Mouse (Mus musculus) CH12.LX (cell line): ENCODE results near the gene Catsper3. TPM values are rescaled to one million over a fixed set of nuclear protein-coding genes. Genes with fewer than 3 reads are reported as not detected.

Source experiments
- polyA plus RNA-seq: library from polyadenylated mRNA; unstranded; fragments of >175 nt; gene quantifications from 2 replicates; pipeline ENCODE4 v1.2.1, GENCODE M21; 2012; ENCODE audit warnings: low read depth; ENCODE audit not compliant: insufficient read length
- total RNA-seq, 2 experiments: library from RNA; depleted of rRNA; stranded (reverse); fragments of 300-350 nt in 1 of 2; fragments of >200 nt in 1 of 2; gene quantifications; 2 replicates each; pipeline ENCODE4 v1.2.3; 2012 to 2014

Catsper3 gene
- total and polyA plus RNA-seq, 3 experiments: not detected

Other genes starting within 250 kb of the Catsper3 start
- gene Ddx41, start 247.9 kb upstream of the Catsper3 start, total RNA-seq (2012; rRNA removed): 107 and 109 TPM in 2 replicates
- gene Ddx41, start 247.9 kb upstream of the Catsper3 start, total RNA-seq (2014; rRNA removed): 56.6 and 59.9 TPM in 2 replicates
- gene Ddx41, start 247.9 kb upstream of the Catsper3 start, polyA plus RNA-seq: 95.3 and 107 TPM in 2 replicates
- gene Fam193b, start 213.4 kb upstream of the Catsper3 start, total RNA-seq (2012; rRNA removed): 17.9 and 18.6 TPM in 2 replicates
- 9.2 and 9.4 TPM in 2 replicates for gene Fam193b, start 213.4 kb upstream of the Catsper3 start, total RNA-seq (2014; rRNA removed)
- 22.0 and 22.4 TPM in 2 replicates for gene Fam193b, start 213.4 kb upstream of the Catsper3 start, polyA plus RNA-seq
- 196 and 222 TPM in 2 replicates for gene Tmed9, start 210.8 kb upstream of the Catsper3 start, total RNA-seq (2012; rRNA removed)
- gene Tmed9, start 210.8 kb upstream of the Catsper3 start, total RNA-seq (2014; rRNA removed): 88.1 and 88.2 TPM in 2 replicates
- 194 and 197 TPM in 2 replicates for gene Tmed9, start 210.8 kb upstream of the Catsper3 start, polyA plus RNA-seq
- 10.3 and 11.7 TPM in 2 replicates for gene B4galt7, start 184.7 kb upstream of the Catsper3 start, total RNA-seq (2012; rRNA removed)
- gene B4galt7, start 184.7 kb upstream of the Catsper3 start, total RNA-seq (2014; rRNA removed): 11.0 TPM in 2 replicates
- gene B4galt7, start 184.7 kb upstream of the Catsper3 start, polyA plus RNA-seq: 8.5 and 8.7 TPM in 2 replicates
- 29.9 and 41.0 TPM in 2 replicates for gene Caml, start 161.6 kb upstream of the Catsper3 start, total RNA-seq (2012; rRNA removed)
- gene Caml, start 161.6 kb upstream of the Catsper3 start, total RNA-seq (2014; rRNA removed): 49.9 and 52.9 TPM in 2 replicates
- gene Caml, start 161.6 kb upstream of the Catsper3 start, polyA plus RNA-seq: 38.2 and 41.6 TPM in 2 replicates
- gene Ddx46, start 149.5 kb upstream of the Catsper3 start, total RNA-seq (2012; rRNA removed): 36.1 and 46.3 TPM in 2 replicates
- 35.4 and 37.4 TPM in 2 replicates for gene Ddx46, start 149.5 kb upstream of the Catsper3 start, total RNA-seq (2014; rRNA removed)
- 99.8 and 103 TPM in 2 replicates for gene Ddx46, start 149.5 kb upstream of the Catsper3 start, polyA plus RNA-seq
- gene B230219D22Rik, start 91.4 kb upstream of the Catsper3 start, total RNA-seq (2012; rRNA removed): 22.1 and 23.2 TPM in 2 replicates
- 35.0 and 36.1 TPM in 2 replicates for gene B230219D22Rik, start 91.4 kb upstream of the Catsper3 start, total RNA-seq (2014; rRNA removed)
- gene B230219D22Rik, start 91.4 kb upstream of the Catsper3 start, polyA plus RNA-seq: 25.0 and 25.7 TPM in 2 replicates
- 34.6 and 39.7 TPM in 2 replicates for gene Txndc15, start 69.9 kb upstream of the Catsper3 start, total RNA-seq (2012; rRNA removed)
- gene Txndc15, start 69.9 kb upstream of the Catsper3 start, total RNA-seq (2014; rRNA removed): 48.7 and 51.2 TPM in 2 replicates
- 37.4 and 45.2 TPM in 2 replicates for gene Txndc15, start 69.9 kb upstream of the Catsper3 start, polyA plus RNA-seq
- gene Pcbd2, start 57.2 kb upstream of the Catsper3 start, total RNA-seq (2012; rRNA removed): 28.6 and 32.1 TPM in 2 replicates
- gene Pcbd2, start 57.2 kb upstream of the Catsper3 start, total RNA-seq (2014; rRNA removed): 19.0 and 20.6 TPM in 2 replicates
- 44.9 and 45.0 TPM in 2 replicates for gene Pcbd2, start 57.2 kb upstream of the Catsper3 start, polyA plus RNA-seq
- gene Pitx1, start 51.6 kb downstream of the Catsper3 start, total RNA-seq (2012; rRNA removed): not detected in 2 replicates
- not detected in 2 replicates for gene Pitx1, start 51.6 kb downstream of the Catsper3 start, total RNA-seq (2014; rRNA removed)
- not detected in 2 replicates for gene Pitx1, start 51.6 kb downstream of the Catsper3 start, polyA plus RNA-seq